9 mouse cellular contexts compared by ENCODE assay signal in the genomic region with DNA sequence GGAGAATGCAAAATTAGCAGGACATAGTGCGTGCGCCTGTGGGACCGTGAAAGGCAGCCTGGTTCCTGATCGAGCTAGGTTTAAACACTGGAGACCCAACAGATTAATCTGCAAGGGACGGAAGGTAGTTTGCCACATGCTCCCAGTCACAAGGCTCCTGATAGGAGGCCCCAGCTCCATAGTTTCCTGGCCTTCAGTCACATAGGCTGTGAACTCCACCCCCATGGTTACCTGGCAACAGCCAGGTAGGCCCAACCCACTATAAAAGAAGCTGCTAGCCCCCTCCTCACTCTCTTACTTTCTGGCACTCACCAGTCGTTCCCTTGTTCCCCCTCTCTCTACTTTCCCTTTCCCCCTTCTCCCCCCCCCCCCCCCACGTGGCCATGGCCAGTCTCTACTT. TPM values are rescaled to one million over a fixed set of nuclear protein-coding genes. Genes with fewer than 3 reads are reported as not detected.
DNase-seq lines count a peak whose midpoint lies in the region; ATAC-seq and TF ChIP-seq lines count a peak whose summit lies in the region.
"Had no signal": no experiment of that assay in that cellular context is flagged by ENCODE, and none has a peak within 500 bp of the region (broad histone marks: within the 10 kb centered on the region; RNA-seq: fewer than 3 reads in every experiment).

No protein-coding gene starts in this region.

- peak overlapping the region; percentile 66 for H3K4me3 ChIP-seq in heart, embryonic 10.5 days
- H3K4me3 ChIP-seq in liver, embryonic 12.5 days: peak overlapping the region; percentile 41; the same call in 1 of the 2 replicates
- H3K4me3 ChIP-seq in stomach, postnatal 0 days (ENCODE audit: low read depth, low read length): peak overlapping the region; percentile 43

- peak overlapping the region; percentile 79 for H3K27ac ChIP-seq in heart, embryonic 10.5 days
- H3K27ac ChIP-seq in liver, embryonic 12.5 days: no peak overlapping the region
- no peak overlapping the region for H3K27ac ChIP-seq in stomach, postnatal 0 days (replicated peaks)

- peaks cover 13% of the 10 kb centered on the region for H3K4me1 ChIP-seq in heart, embryonic 10.5 days
- H3K4me1 ChIP-seq in liver, embryonic 12.5 days: peaks cover 15% of the 10 kb centered on the region
- 0 out of 2 replicates have a peak, but pooled peaks cover 2% of the 10 kb centered on the region for H3K4me1 ChIP-seq in stomach, postnatal 0 days (replicated peaks; ENCODE audit: control insufficient read depth, insufficient read depth)

- intact Hi-C loops in heart, postnatal 25 days (cut with DNase I): no loop called here

- H3K27me3 ChIP-seq in heart, embryonic 10.5 days (ENCODE audit: insufficient read depth, poor library complexity, severe bottlenecking): no peaks in the 10 kb centered on the region
- H3K27me3 ChIP-seq in liver, embryonic 12.5 days (replicated peaks): no peaks in the 10 kb centered on the region
- H3K27me3 ChIP-seq in stomach, postnatal 0 days (ENCODE audit: control insufficient read depth, insufficient read depth, low read length): no peaks in the 10 kb centered on the region
- H3K27me3 ChIP-seq: CH12.LX had no signal

- ATAC-seq in common myeloid progenitor, adult 5-6 weeks (replicated peaks; ENCODE audit: low read depth, poor library complexity, severe bottlenecking): peak; percentile 16; the same call in 1 of the 2 replicates
- peak; percentile 44; the same call in 1 of the 2 replicates for ATAC-seq in liver, embryonic 12.5 days
- peak; percentile 84 for ATAC-seq in stomach, postnatal 0 days (ENCODE audit: low FRiP score, low TSS enrichment)

- no peaks in the 10 kb centered on the region for H3K9me3 ChIP-seq in heart, embryonic 10.5 days
- H3K9me3 ChIP-seq in liver, embryonic 12.5 days (replicated peaks): no peaks in the 10 kb centered on the region
- H3K9me3 ChIP-seq in stomach, postnatal 0 days (ENCODE audit: control insufficient read depth, low read length): no peaks in the 10 kb centered on the region

- TF ChIP-seq EP300 in stomach, postnatal 0 days (optimal IDR thresholded peaks at IDR 0.05): no peak

- no peaks in the 10 kb centered on the region for H3K36me3 ChIP-seq in heart, embryonic 10.5 days
- no peaks in the 10 kb centered on the region for H3K36me3 ChIP-seq in liver, embryonic 12.5 days
- no peaks in the 10 kb centered on the region for H3K36me3 ChIP-seq in stomach, postnatal 0 days (ENCODE audit: control insufficient read depth, insufficient read depth, low read length)

- peak overlapping the region; percentile 66 for H3K4me2 ChIP-seq in liver, embryonic 12.5 days
- H3K4me2 ChIP-seq in stomach, postnatal 0 days (replicated peaks; ENCODE audit: low read depth): peak overlapping the region; percentile 79

- DNase-seq in heart, embryonic 10.5 days (ENCODE audit: low spot score): no peak
- no peak for DNase-seq in heart, postnatal 25 days (ENCODE audit: low spot score)
- peak; percentile 20 for DNase-seq in heart, postnatal 4 days
- DNase-seq in stomach, postnatal 0 days (ENCODE audit: low spot score): peak; percentile 53
- no peak for DNase-seq in yolk sac, embryonic 10.5 days (ENCODE audit: low spot score)
- DNase-seq in layer of hippocampus, adult 9-10 months (ENCODE audit: low spot score): no peak

- 23% methylated on average over 7 of the region's 7 CpGs for WGBS in heart, embryonic 10.5 days
- WGBS in liver, embryonic 12.5 days (ENCODE audit: insufficient replicate concordance): 43% methylated on average over 7 of the region's 7 CpGs
- WGBS in stomach, postnatal 0 days: 35% methylated on average over 7 of the region's 7 CpGs

- no peak overlapping the region for H3K9ac ChIP-seq in liver, embryonic 12.5 days
- no peak overlapping the region; the same call in 1 of the 2 replicates for H3K9ac ChIP-seq in stomach, postnatal 0 days (ENCODE audit: low read length)

- TF ChIP-seq CTCF in stomach, postnatal 0 days (IDR thresholded peaks at IDR 0.05; ENCODE audit: low read depth): no peak

RNA-seq across cellular contexts. Expression of gene Asf1a, which starts 16.4 kb away (rescaled TPM):
- polyA plus RNA-seq in heart, embryonic 10.5 days (2016; fragmentation: Nextera tagmentation; extraction: Ambion mirVana): 89.9 and 110 TPM in 2 replicates
- total RNA-seq in heart, postnatal 25 days (2021): 10 to 100 TPM; 28.5 to 30.7 TPM
- total RNA-seq in common myeloid progenitor, adult 5-6 weeks (2017): 97.1 and 98.4 TPM in 2 replicates
- 10 to 100 TPM; 41.0 to 41.5 TPM for total RNA-seq in heart, postnatal 4 days (2021)
- polyA plus RNA-seq in liver, embryonic 12.5 days (2016; fragmentation: Nextera tagmentation; extraction: Ambion mirVana): 135 and 137 TPM in 2 replicates
- 69.2 and 70.3 TPM in 2 replicates for polyA plus RNA-seq in stomach, postnatal 0 days (2015; fragmentation: Nextera tagmentation; extraction: Ambion mirVana)

RNA-seq across cellular contexts. Expression of gene Mcm9, which starts 50.1 kb away (rescaled TPM):
- 7.9 and 10.1 TPM in 2 replicates for polyA plus RNA-seq in heart, embryonic 10.5 days (2016; fragmentation: Nextera tagmentation; extraction: Ambion mirVana)
- total RNA-seq in heart, postnatal 25 days (2021): 1 to 10 TPM; 2.6 TPM
- total RNA-seq in common myeloid progenitor, adult 5-6 weeks (2017): 24.2 and 30.6 TPM in 2 replicates
- total RNA-seq in heart, postnatal 4 days (2021): 10 to 100 TPM; 13.7 to 14.5 TPM
- 7.8 and 7.9 TPM in 2 replicates for polyA plus RNA-seq in liver, embryonic 12.5 days (2016; fragmentation: Nextera tagmentation; extraction: Ambion mirVana)
- 5.0 and 5.1 TPM in 2 replicates for polyA plus RNA-seq in stomach, postnatal 0 days (2015; fragmentation: Nextera tagmentation; extraction: Ambion mirVana)

Comparison
In these comparisons a context has a peak if more than half of its experiments do, and no peak if none do; other contexts are left out.
1. DNase-seq: peak in heart, postnatal 4 days (single experiment) and stomach, postnatal 0 days (single experiment); none in heart, embryonic 10.5 days (single experiment), heart, postnatal 25 days (single experiment), yolk sac, embryonic 10.5 days (single experiment) and layer of hippocampus, adult 9-10 months (single experiment).
2. ATAC-seq: peak in every context shown above with its lines; median percentile 84 in stomach, postnatal 0 days; 44 in liver, embryonic 12.5 days; 16 in common myeloid progenitor, adult 5-6 weeks.
3. Peak in every context shown above with its lines, with median percentiles within 50 percentile points of each other: H3K4me3 ChIP-seq.